Mouse (Mus musculus): ENCODE measurements at regions not wholly inside any gene's neighbourhood (a gene's known extent, or its start where the extent isn't known, plus 50 kb on each side); places are given as distances from the start of the nearest gene placed in this dataset.

DNA sequence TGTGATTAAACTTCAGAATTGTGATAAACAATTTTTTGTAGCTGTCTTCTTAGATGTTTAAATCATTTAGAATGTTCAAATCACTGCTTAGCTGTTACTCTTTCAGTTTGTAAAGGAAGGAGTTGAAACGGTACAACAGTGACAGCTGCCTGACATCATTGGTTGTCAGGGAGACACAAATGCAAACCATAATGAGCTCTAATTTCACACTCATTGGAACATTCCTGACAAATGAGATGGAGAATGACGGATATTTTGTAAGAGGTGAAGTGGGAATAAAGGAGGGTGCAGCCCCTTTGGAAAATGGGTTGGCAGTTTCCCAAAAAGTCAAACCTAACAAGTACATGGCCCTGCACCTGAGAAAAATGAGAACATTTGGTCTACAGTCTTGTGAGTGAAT lies 62.5 kb downstream of the Rad51ap2 start:
- 49% methylated on average over 2 of the region's 2 CpGs for WGBS

GRCm38 (mm10) chr12:11562891-11563290 lies 107.0 kb downstream of the Rad51ap2 start:
- Histone ChIP-seq H3K4me3 (no peak overlapping the region), H3K4me2 (replicated peaks) (no peak overlapping the region), H3K27ac (no peak overlapping the region), H3K36me3 (no peaks in the 10 kb centered on the region), H3K9me3 (no peaks in the 10 kb centered on the region), H3K4me1 (no peaks in the 10 kb centered on the region), H3K27me3 (replicated peaks) (no peaks in the 10 kb centered on the region), H3K9ac (no peak overlapping the region)
- ATAC-seq (ENCODE audit: low FRiP score, low read depth), result no peak
- 82% methylated on average over 6 of the region's 6 CpGs for WGBS

More for the DNA sequence above, 62.5 kb downstream of the Rad51ap2 start:
- no peaks in the 10 kb centered on the region for H3K9me3 ChIP-seq
- no peaks in the 10 kb centered on the region for H3K4me1 ChIP-seq
- no peaks in the 10 kb centered on the region for H3K27me3 ChIP-seq (replicated peaks)
- ATAC-seq (ENCODE audit: low FRiP score, low read depth), result no peak
- H3K4me2 ChIP-seq (replicated peaks), result no peak overlapping the region
- H3K36me3 ChIP-seq, result no peaks in the 10 kb centered on the region
- no peak overlapping the region for H3K27ac ChIP-seq
- no peak overlapping the region for H3K9ac ChIP-seq
- H3K4me3 ChIP-seq, result no peak overlapping the region

GRCm38 (mm10) chr12:11570160-11570559 lies 114.3 kb downstream of the Rad51ap2 start:
- ATAC-seq (ENCODE audit: low FRiP score, low read depth), result peak; percentile 37; the same call in 1 of the 2 replicates
- Histone ChIP-seq H3K4me2 (replicated peaks) (no peak overlapping the region), H3K36me3 (no peaks in the 10 kb centered on the region), H3K4me3 (no peak overlapping the region), H3K9me3 (no peaks in the 10 kb centered on the region), H3K27me3 (replicated peaks) (no peaks in the 10 kb centered on the region), H3K4me1 (no peaks in the 10 kb centered on the region), H3K9ac (no peak overlapping the region), H3K27ac (no peak overlapping the region)
- WGBS, result 86% methylated on average over 1 of the region's 1 CpGs

DNA sequence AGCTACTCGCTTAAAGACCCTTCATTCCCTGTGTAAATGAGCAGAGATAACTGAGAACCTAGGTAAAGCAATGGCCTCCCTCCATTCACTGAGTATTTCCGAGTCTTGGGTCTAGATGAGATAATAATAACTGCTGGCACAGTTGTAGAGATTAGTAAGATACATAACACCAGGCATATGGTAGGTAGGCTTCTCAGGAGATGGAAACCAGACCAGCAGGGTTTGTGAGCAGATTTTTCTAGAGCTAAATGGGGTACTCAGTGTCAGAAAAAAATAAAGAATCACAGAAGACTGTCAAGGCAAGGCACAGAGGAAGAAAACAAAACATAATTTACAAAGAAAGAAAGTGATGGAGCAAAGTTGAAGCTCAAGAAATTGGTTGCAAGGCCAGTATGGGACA lies 148.1 kb downstream of the Rad51ap2 start:
- ATAC-seq (ENCODE audit: low FRiP score, low read depth), result no peak
- no peak overlapping the region for H3K27ac ChIP-seq
- no peak overlapping the region for H3K4me3 ChIP-seq
- H3K9me3 ChIP-seq, result no peaks in the 10 kb centered on the region
- no peaks in the 10 kb centered on the region for H3K36me3 ChIP-seq
- no peak overlapping the region for H3K4me2 ChIP-seq (replicated peaks)
- H3K9ac ChIP-seq, result no peak overlapping the region
- 81% methylated on average over 2 of the region's 2 CpGs for WGBS
- no peaks in the 10 kb centered on the region for H3K4me1 ChIP-seq
- no peaks in the 10 kb centered on the region for H3K27me3 ChIP-seq (replicated peaks)

- H3K9ac ChIP-seq, result no peak overlapping the region
- no peaks in the 10 kb centered on the region for H3K9me3 ChIP-seq
- no peak overlapping the region for H3K4me3 ChIP-seq
- H3K4me2 ChIP-seq (replicated peaks), result no peak overlapping the region
- no peaks in the 10 kb centered on the region for H3K27me3 ChIP-seq (replicated peaks)
- H3K27ac ChIP-seq, result no peak overlapping the region
- no peaks in the 10 kb centered on the region for H3K36me3 ChIP-seq
- no peaks in the 10 kb centered on the region for H3K4me1 ChIP-seq
- no peak for ATAC-seq (ENCODE audit: low FRiP score, low read depth)
These were observed 152.9 kb downstream of the Rad51ap2 start for GRCm38 (mm10) chr12:11608733-11609132.

DNA sequence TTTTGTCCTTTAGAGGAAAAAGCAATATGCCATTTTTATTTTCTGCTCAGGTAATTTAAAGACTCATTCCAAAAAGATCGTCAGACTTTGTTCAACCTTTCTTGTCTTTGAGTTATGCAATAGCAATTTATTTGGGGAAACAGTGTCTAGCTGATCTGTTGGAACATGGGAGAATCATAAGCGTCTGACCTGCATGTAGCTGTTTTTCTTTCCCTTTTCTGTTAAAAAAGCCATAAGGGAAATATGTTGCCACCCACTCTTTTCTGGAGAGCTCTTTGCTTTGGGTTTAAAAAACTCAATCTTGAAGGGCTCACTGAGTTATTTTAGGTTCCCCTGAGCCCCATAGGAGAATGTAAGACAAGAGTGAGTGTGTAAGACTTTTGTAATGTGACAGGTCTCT lies 155.8 kb downstream of the Rad51ap2 start:
- no peak overlapping the region for H3K4me2 ChIP-seq (replicated peaks)
- no peak overlapping the region for H3K4me3 ChIP-seq
- H3K9ac ChIP-seq, result no peak overlapping the region
- no peaks in the 10 kb centered on the region for H3K36me3 ChIP-seq
- WGBS, result 89% methylated on average over 2 of the region's 2 CpGs
- no peak for ATAC-seq (ENCODE audit: low FRiP score, low read depth)
- no peaks in the 10 kb centered on the region for H3K4me1 ChIP-seq
- H3K27me3 ChIP-seq (replicated peaks), result no peaks in the 10 kb centered on the region
- no peak overlapping the region for H3K27ac ChIP-seq
- no peaks in the 10 kb centered on the region for H3K9me3 ChIP-seq

DNA sequence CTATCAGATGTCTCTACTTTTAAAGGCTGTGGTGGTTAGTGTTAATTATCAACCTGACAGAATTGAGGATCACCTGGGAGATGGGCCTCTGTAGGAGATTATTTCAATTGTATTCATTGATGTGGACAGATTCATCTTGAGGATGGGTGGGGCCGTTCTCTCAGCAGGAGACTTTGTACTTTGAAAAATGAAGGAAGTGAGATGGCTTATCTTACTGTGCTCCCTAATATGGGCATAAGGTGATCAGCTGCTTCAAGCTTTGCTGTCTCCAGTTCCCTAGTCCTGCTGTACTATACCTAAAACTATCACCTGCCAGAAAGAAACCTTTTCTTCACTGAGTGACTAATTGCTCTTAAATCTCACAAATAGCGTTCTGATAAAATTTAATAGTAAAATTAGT lies 159.4 kb downstream of the Rad51ap2 start:
- Histone ChIP-seq H3K27me3 (replicated peaks) (no peaks in the 10 kb centered on the region), H3K9me3 (no peaks in the 10 kb centered on the region), H3K4me2 (replicated peaks) (no peak overlapping the region), H3K36me3 (no peaks in the 10 kb centered on the region), H3K9ac (no peak overlapping the region), H3K4me3 (no peak overlapping the region), H3K27ac (no peak overlapping the region), H3K4me1 (no peaks in the 10 kb centered on the region)
- 82% methylated on average over 2 of the region's 2 CpGs for WGBS
- no peak for ATAC-seq (ENCODE audit: low FRiP score, low read depth)

DNA sequence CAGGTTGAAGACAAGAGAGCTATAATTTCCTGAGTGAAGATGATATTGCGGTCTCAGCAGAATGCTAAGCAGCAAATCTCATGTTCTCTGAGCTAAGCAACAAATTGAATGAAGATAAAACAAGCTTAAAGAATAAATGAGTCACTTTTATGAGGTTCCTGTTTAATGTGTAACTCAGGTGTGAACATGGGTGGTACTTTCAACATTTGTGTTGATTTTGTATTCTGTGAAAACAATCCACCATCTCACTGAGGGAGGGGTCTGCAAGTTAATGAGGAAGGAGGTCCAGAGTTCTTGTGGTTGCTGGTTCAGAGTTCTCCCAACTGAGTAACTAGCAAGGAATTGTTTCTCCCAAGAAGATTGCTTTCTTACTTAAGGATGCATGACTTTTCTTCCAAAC lies 167.7 kb downstream of the Rad51ap2 start:
- WGBS, result 96% methylated on average over 1 of the region's 1 CpGs

GRCm38 (mm10) chr12:11630178-11630577 lies 174.3 kb downstream of the Rad51ap2 start:
- no peak overlapping the region for H3K4me2 ChIP-seq (replicated peaks)
- H3K36me3 ChIP-seq, result no peaks in the 10 kb centered on the region
- H3K27me3 ChIP-seq (replicated peaks), result no peaks in the 10 kb centered on the region
- H3K4me3 ChIP-seq, result no peak overlapping the region
- H3K4me1 ChIP-seq, result no peaks in the 10 kb centered on the region
- ATAC-seq (ENCODE audit: low FRiP score, low read depth), result no peak
- no peak overlapping the region for H3K27ac ChIP-seq
- WGBS, result 81% methylated on average over 1 of the region's 1 CpGs
- H3K9me3 ChIP-seq, result no peaks in the 10 kb centered on the region
- H3K9ac ChIP-seq, result no peak overlapping the region

More for the DNA sequence above, 167.7 kb downstream of the Rad51ap2 start:
- no peak overlapping the region for H3K9ac ChIP-seq
- H3K36me3 ChIP-seq, result no peaks in the 10 kb centered on the region
- H3K27me3 ChIP-seq (replicated peaks), result no peaks in the 10 kb centered on the region
- H3K9me3 ChIP-seq, result no peaks in the 10 kb centered on the region
- H3K27ac ChIP-seq, result no peak overlapping the region
- no peak for ATAC-seq (ENCODE audit: low FRiP score, low read depth)
- H3K4me1 ChIP-seq, result no peaks in the 10 kb centered on the region
- no peak overlapping the region for H3K4me3 ChIP-seq
- no peak overlapping the region for H3K4me2 ChIP-seq (replicated peaks)

GRCm38 (mm10) chr12:11631790-11632189 lies 175.9 kb downstream of the Rad51ap2 start:
- H3K27ac ChIP-seq, result no peak overlapping the region
- H3K36me3 ChIP-seq, result no peaks in the 10 kb centered on the region
- no peak overlapping the region for H3K4me3 ChIP-seq
- no peak overlapping the region for H3K9ac ChIP-seq
- no peaks in the 10 kb centered on the region for H3K9me3 ChIP-seq
- no peaks in the 10 kb centered on the region for H3K27me3 ChIP-seq (replicated peaks)
- no peak overlapping the region for H3K4me2 ChIP-seq (replicated peaks)
- no peak for ATAC-seq (ENCODE audit: low FRiP score, low read depth)
- H3K4me1 ChIP-seq, result no peaks in the 10 kb centered on the region
- 76% methylated on average over 1 of the region's 1 CpGs for WGBS

DNA sequence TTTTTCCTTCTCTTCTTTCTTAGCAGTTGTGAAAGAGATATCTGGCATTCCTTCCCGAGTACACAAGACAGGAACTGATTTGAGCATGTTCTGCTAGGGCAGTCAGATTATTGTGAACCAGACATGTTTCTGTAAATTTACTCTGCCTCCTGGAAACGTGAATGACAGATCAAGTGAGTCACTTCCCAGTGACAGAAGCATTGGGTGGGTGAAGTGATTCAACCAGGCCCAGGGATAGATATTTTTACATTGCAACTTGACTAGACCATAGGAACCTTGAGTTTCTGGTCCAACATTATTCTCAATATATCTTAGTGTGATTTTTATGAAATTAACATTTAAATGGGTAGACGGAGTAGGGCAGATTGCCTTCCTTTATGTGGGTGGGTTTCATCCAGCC lies 217.4 kb downstream of the Rad51ap2 start:
- H3K4me2 ChIP-seq (replicated peaks), result no peak overlapping the region
- H3K9ac ChIP-seq, result no peak overlapping the region
- H3K27ac ChIP-seq, result no peak overlapping the region
- no peaks in the 10 kb centered on the region for H3K9me3 ChIP-seq
- H3K36me3 ChIP-seq, result no peaks in the 10 kb centered on the region
- ATAC-seq (ENCODE audit: low FRiP score, low read depth), result no peak
- WGBS, result 79% methylated on average over 3 of the region's 3 CpGs
- no peaks in the 10 kb centered on the region for H3K27me3 ChIP-seq (replicated peaks)
- no peaks in the 10 kb centered on the region for H3K4me1 ChIP-seq
- no peak overlapping the region for H3K4me3 ChIP-seq

DNA sequence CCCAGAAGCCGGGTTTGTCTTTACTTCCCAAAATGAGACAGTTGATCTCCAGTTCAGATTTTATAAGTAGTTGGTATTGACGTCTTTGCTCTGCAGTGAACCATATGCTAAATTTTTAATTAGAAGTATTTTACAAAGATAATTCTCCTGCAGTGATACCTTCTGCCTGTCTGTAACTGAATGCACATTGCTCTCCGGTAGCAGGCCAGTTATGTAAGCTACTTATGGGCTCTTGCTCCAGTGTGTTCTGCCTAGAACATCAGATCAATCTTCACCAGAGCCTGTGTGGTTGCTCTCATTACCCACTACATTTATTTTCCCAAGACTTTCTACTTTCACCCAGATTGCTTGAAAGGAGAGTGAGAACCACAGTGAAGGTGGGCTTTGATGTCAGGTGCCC lies 238.9 kb downstream of the Rad51ap2 start:
- no peak overlapping the region for H3K4me2 ChIP-seq (replicated peaks)
- no peak for ATAC-seq (ENCODE audit: low FRiP score, low read depth)
- H3K9me3 ChIP-seq, result peaks cover 3% of the 10 kb centered on the region; the same call in 1 of the 2 replicates
- H3K27ac ChIP-seq, result no peak overlapping the region
- H3K9ac ChIP-seq, result no peak overlapping the region
- H3K4me1 ChIP-seq, result no peaks in the 10 kb centered on the region
- H3K4me3 ChIP-seq, result no peak overlapping the region
- no peaks in the 10 kb centered on the region for H3K27me3 ChIP-seq (replicated peaks)
- WGBS, result 82% methylated on average over 3 of the region's 3 CpGs
- no peaks in the 10 kb centered on the region for H3K36me3 ChIP-seq

GRCm38 (mm10) chr12:11708879-11709602 lies 253.2 kb downstream of the Rad51ap2 start:
- Histone ChIP-seq H3K27me3 (replicated peaks) (no peaks in the 10 kb centered on the region), H3K27ac (no peak overlapping the region), H3K4me2 (replicated peaks) (no peak overlapping the region), H3K4me1 (no peaks in the 10 kb centered on the region), H3K9ac (no peak overlapping the region), H3K4me3 (no peak overlapping the region), H3K9me3 (no peaks in the 10 kb centered on the region), H3K36me3 (no peaks in the 10 kb centered on the region)
- no peak for ATAC-seq (ENCODE audit: low FRiP score, low read depth)
- 87% methylated on average over 2 of the region's 2 CpGs for WGBS
